Mouse (Mus musculus) liver, postnatal 0 days (tissue): ENCODE measurements around the gene Arhgap22.

Source experiments
- CTCF ChIP-seq: sonication (generic); IDR thresholded peaks from 2 replicates; pipeline ENCODE4 v1.5.1; 2016; ENCODE audit warnings: antibody characterized with exemption, low read depth
- EP300 ChIP-seq: IDR thresholded peaks from 2 replicates; pipeline ENCODE4 v1.6.1; 2016; ENCODE audit warnings: antibody characterized with exemption, low read depth, mild to moderate bottlenecking

DNA sequence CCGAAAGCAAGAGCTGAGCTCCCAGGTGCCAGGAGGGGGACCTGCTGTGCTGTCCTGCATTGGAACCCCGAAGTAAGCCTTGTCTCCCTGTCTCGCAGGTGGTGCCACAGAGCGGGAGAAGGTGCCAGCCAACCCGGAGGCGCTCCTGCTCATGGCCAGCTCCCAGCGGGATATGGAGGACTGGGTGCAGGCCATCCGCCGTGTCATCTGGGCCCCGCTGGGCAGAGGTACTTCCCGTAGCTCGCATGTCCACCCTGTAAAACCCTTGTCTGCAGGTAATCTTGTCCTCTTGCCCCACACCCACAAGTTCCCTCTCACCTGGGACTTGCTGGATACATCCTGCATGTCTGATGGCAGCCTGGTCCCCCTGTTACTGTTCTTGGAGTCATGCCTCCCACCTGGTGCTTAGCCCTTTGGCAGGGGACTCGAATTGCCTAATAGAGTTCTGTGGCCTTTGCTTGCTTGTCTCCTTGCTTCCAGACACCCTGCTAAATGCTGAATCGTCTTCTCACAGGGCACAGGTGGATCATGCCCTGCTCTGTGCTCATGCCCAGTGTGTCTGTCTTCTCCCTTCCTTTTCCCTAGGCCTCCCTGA lies 129.4 kb downstream of the Arhgap22 start:
- no peak for TF ChIP-seq EP300
- TF ChIP-seq CTCF: no peak
